Mouse (Mus musculus) c-Kit-positive CD71-positive TER-119-positive erythroid progenitor cells, embryonic 14.5 days (primary cell): Measurements from ENCODE around the gene Flnb.

Experiments used
- DNase-seq: peaks from one replicate; pipeline ENCODE4 v3.0.0-alpha.2; 2013; ENCODE audit warnings: low spot score

Gene Flnb

GRCm38 (mm10) chr14:7900481-7901049 lies 82.8 kb downstream of the Flnb start:
- no peak for DNase-seq

- DNase-seq: no peak
Observed at GRCm38 (mm10) chr14:7901484-7902240, 83.9 kb downstream of the Flnb start.

DNA sequence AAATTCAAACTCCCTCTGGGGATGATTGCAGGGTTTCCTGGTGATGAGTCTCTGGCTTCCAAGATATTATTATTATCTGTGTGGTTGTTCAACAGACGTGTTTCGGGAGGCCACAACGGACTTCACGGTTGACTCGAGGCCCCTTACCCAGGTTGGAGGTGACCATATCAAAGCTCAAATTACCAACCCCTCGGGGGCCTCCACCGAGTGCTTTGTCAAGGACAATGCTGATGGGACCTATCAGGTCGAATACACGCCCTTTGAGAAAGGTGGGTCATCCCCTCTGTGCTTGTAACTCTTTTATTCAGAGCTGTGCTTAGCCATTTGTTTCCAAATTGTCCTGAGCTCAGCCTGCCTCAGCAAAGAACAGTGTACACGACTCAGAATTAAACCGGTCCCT lies 89.3 kb downstream of the Flnb start:
- no peak for DNase-seq

- no peak for DNase-seq
Observed at GRCm38 (mm10) chr14:7909472-7909871, 91.7 kb downstream of the Flnb start.

DNA sequence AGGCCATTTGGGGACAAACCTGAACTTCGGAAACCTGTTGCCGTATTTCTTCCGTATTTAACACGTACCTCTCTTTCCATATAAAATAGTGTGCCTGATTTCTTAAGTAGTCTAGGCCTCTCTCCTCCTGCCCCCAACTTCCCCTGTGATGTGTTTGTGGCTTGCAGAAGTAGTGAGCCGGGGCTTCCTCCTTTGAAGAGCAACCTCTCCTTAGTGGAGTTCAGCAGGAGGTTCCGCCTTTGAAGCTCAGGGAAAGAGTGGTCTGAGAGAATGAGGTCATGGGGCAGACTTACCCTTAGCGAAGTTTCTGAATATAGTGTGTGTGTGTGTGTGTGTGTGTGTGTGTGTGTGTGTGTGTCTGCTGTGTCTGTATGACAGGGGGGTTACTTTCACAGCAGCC lies 96.1 kb downstream of the Flnb start:
- no peak for DNase-seq

DNA sequence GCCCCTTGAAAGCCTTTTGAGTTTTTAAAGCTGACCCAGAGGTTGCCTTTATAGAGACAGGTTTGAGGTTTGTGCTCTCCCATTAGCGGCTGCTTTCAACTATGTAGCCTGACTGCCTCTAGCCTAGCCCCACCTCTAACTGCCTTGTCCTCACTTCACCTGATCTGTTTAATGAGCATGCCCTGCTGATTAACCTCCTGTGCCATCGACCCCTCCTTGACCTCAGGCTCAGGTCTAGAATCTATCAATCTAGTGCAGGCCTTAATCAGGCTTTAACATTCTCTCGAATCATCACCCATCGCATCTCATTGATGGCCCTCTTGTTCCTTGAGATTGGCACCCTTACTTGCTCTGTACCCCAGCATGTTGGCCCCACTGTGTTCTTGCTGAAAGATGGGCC lies 96.7 kb downstream of the Flnb start:
- no peak for DNase-seq

DNA sequence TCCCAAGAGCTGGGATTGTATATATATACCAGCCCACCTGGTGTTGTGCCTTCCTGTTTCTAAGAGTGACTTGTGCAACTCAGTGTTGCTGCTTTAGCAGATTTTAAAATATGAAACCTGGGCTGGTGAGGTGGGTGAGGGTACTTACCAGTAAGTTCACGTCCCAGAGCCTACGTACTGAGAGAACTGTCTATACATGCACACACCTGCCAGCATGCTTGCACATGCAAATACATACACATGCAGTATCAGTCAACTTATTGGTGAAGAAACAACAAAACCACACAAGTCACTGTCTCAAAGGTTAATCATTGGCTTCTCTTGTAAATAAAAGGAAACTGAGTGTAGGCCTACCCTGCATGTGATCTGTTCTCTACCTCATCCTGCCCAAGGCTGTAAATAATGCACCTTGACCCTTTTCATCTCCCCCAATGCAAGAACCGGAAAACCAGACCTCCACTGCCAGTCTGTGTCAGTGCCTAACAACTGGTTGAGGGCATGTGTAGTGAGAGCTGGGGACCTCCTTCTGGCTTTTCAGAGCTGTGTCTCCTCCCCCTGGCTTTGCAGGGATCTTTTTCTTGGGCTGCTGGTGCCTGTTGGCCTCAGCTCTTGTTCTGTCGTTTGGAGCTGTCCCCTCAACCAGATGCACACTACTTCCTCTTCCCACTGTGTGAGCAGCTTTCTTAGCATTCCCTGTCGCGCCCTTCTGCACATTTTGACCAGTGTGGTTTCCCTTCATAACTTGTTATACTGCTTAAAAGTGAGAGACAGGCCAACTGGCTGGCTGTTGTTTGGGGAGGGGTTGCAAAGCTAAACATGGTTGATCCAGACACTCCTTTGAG lies 100.6 kb downstream of the Flnb start:
- DNase-seq: no peak

DNA sequence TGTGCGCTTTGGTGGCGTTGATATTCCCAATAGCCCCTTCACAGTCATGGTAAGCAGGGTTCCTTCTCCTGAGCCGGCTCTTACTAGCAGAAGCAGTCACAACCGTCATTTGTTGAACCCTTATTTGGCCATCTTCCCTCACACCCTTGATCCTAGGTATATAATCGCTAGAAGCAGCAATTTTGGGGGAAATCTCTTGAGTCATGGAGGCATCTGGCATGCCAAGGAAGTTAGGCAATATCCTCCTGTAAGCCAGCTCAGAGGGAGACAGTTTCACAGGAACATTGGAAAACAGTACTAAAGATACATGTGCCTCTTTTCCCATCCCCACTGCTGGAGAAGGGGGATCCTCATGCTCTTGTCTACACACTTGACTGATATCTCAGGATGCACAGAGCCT lies 101.6 kb downstream of the Flnb start:
- DNase-seq: no peak

- no peak for DNase-seq
Observed at GRCm38 (mm10) chr14:7919921-7920320, 102.2 kb downstream of the Flnb start.

DNA sequence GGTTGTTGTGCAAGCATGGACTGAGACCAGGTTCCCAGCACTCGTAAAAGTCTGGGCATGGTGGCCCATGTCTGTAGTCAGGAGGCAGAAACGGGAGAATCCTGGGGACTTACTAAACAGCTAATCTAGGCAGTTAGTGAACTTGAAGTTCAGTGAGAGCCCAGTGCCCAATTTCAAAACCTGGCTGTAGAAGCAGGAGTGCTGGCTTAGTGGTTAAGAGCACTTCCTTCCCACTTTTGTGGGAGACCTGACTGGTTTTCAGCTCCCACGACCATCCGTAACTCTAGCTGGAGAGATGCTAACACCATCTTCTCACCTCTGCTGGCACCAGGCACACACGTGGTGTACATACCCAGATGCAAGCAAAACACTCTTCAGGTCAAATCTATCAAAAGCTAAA lies 103.7 kb downstream of the Flnb start:
- DNase-seq: no peak

DNA sequence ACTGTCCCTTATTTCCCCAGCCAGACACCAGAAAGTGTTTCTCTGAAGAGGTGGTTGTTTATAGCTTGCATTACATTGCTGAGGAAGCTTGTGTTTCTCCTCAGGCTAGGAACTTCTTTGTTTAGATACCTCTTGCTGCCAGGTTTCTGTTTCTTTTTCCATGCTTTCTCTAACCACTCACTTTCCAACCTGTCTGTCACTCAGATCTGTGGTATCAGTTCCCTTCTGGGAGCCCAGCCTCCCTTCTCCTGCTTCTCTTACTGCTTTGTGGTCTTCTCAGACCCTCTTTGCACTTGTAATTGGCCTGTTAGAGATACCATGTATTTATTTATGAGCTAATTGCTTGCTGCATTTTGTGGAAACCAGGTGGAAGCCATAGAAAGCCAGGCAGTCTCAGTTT lies 105.9 kb downstream of the Flnb start:
- no peak for DNase-seq

DNA sequence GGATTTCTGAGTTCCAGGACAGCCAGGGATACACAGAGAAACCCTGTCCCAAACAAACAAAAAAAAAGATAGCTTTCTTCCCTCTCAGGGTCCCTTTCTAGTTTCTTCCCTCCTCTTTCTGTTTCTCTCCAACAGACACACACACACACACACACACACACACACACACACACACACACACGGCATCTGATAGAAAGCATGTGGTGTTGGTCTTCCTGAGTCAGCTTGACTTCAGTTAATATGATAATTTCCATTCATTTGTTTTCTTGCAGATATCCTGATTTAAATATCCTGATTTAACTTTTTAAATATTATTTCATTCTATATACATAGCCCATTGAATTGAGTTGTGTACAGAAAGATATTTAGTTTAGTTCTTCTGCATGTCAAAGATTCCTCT lies 110.6 kb downstream of the Flnb start:
- DNase-seq: no peak

GRCm38 (mm10) chr14:7929029-7929428 lies 111.3 kb downstream of the Flnb start:
- no peak for DNase-seq

DNA sequence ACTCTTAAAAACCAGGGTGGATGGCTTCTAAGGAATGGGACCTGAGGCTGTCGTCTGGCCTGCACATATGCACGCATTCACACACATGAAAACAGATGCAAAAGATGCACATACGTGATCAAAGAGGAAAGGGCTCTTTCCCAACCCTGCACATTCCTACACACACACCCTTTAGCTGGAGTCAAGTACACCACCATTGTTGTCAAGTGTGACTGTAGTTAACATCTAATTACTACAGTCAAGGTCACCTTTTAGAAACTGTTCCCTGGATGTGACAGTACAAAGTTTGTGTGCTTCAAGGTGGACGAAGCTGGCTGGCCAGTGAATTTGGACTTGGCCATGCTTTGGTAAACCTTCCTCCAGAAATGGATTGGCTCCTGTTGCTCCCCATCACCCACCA lies 114.4 kb downstream of the Flnb start:
- no peak for DNase-seq

- no peak for DNase-seq
Observed at GRCm38 (mm10) chr14:7934166-7934565, 116.4 kb downstream of the Flnb start.

DNA sequence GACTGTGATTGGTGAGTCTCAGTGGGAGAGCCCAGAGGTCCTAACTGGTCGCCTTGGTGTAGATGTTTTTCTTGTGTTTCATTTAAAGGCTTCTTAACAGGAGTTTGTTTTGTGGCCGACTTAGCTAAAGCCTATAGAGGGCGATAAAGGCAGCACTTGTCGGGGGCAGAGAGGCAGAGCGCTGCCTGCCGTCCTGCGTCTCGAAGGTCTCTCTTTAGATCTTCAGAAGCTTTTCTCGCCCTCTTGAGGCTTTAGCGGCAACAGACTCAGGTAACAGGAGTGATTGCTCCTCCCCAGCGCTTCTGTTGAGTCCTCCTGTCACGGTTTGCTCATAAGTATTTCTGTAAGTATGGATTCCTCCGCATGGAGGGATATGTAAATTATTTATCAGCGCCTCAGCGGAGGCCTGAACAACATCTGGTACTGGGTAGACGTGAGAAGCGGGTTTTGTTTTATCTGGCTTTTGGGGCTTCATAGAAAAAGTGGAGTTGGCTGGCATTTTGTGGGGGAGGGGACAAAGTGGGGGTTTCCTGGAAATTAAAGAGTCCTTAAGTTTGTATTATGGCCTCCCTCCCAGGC lies 119.4 kb downstream of the Flnb start:
- DNase-seq: no peak

- no peak for DNase-seq
Observed at GRCm38 (mm10) chr14:7938809-7939784, 121.3 kb downstream of the Flnb start.

- DNase-seq: no peak
Observed at GRCm38 (mm10) chr14:7941413-7941812, 123.7 kb downstream of the Flnb start.

DNA sequence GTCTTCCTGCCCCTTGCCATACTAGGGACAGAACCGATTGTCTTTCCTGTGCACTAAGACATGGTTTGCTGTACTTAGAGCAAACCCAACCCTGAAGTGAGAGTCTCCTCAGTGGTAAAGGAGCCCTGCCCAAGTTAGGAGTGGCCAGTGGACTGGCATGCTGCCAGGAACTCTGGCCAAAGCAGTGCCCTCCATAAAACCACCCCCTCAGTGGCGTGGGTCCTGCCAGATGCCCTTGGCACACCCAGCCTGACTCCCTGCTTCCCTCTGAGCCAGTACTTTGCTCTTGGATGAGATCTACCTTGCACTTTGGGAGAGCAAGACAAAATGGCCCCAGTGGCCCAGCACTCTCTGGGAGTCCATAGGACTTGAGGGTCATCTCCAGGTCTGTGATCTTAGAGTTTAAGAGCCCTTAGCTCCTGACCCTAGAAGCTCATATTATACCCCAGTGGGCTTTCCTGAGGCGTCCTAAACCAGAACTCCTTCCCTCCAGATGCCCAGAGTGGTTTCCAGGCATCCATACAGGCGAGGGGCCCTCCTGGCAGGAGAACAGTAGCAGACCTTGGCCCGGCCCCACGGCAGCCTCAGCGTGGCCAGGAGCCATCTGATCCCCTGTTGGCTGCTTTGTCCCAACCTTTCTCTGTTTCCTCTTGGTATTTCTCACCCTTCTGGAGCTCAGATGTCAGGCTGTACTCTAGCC lies 125.5 kb downstream of the Flnb start:
- no peak for DNase-seq

- no peak for DNase-seq
Observed at GRCm38 (mm10) chr14:7943801-7944135, 126.0 kb downstream of the Flnb start.
